Mouse (Mus musculus) cerebellum, postnatal 4 days (tissue): ENCODE results near the gene Pef1.

Experiments used
- DNase-seq, 2 experiments: peaks; one replicate each; pipeline ENCODE4 v3.0.0; 2022; ENCODE audit warnings: low spot score in 2 of 2, mixed read lengths in 1 of 2

Gene Pef1

GRCm38 (mm10) chr4:130174335-130175031 lies 72.1 kb downstream of the Pef1 start:
- no peak for DNase-seq

GRCm38 (mm10) chr4:130175072-130175711 lies 72.8 kb downstream of the Pef1 start, which contains the start of gene Tinagl1:
TSS of gene Tinagl1 (minus strand) at chr4:130175122.
- no peak for DNase-seq

- no peak for DNase-seq
Measured at GRCm38 (mm10) chr4:130176156-130176720, 73.9 kb downstream of the Pef1 start.

GRCm38 (mm10) chr4:130177087-130177486 lies 74.7 kb downstream of the Pef1 start:
- DNase-seq, result no peak

DNA sequence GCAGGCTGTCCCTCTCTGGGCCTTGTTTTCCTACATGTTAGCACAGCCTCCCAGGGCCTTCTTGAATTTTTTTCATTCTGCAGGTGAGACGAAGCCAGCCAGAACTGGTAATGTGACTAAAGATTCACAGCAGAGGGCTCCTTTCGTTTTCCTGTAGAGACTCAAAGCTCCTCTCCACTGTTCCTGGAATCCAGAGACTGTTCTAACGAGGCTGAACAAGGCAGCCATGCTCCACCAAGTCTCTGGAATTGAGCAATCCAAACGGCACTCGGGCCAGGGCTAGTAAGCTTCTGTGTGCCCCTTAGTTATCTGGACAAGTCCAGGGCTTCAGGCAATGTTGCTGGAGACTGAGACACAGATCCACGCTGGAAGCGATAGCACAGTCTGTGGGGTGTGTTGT lies 75.2 kb downstream of the Pef1 start:
- no peak for DNase-seq
